Mouse (Mus musculus): Measurements from ENCODE around the gene Trim8. TPM values are rescaled to one million over a fixed set of nuclear protein-coding genes. Genes with fewer than 3 reads are reported as not detected.

Gene Trim8
- total RNA-seq, 1 experiment from 2014 or later, result 50.9 TPM

GRCm38 (mm10) chr19:46558009-46558408, 56.5 kb downstream of the Trim8 start:
- DNase-seq, result no peak

DNA sequence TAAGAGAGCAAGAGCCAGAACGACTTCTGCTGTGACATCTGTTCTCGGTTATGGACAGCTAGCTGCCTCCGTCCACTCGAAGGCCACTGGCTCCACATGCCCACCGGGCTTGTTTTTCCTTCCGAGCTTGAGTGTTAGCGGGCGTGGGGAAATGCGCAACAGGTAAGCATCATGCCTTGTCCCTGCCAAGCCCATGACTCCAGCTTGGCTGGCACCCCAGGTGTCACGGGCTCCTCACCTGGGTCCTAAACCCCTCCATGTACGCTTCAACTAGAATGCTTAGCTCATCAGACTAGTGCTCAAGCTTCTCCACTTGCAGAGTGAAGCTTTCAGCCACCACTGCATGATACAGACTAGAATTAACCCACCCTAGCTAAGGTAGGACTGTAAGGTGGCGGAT, 57.1 kb downstream of the Trim8 start:
- no peak for DNase-seq

DNA sequence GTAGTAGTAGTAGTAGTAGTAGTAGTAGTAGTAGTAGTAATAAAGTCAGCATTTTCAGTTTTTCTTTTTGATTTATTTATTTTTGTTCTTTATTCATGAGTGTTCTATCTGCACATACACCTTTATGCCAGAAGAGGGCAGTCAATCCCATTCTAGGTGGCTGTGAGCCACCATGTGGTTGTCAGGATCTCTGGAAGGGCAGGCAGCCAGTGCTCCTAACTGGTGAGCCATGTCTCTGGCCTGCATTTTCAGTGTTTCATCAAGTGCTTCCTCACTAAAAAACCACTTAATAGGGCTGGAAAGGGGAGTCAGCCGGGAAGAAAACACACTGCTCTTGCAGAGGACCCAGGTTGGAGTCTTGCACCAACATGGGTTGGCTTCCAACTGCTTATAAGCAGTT, 60.6 kb downstream of the Trim8 start:
- DNase-seq, result peak; percentile 56

DNA sequence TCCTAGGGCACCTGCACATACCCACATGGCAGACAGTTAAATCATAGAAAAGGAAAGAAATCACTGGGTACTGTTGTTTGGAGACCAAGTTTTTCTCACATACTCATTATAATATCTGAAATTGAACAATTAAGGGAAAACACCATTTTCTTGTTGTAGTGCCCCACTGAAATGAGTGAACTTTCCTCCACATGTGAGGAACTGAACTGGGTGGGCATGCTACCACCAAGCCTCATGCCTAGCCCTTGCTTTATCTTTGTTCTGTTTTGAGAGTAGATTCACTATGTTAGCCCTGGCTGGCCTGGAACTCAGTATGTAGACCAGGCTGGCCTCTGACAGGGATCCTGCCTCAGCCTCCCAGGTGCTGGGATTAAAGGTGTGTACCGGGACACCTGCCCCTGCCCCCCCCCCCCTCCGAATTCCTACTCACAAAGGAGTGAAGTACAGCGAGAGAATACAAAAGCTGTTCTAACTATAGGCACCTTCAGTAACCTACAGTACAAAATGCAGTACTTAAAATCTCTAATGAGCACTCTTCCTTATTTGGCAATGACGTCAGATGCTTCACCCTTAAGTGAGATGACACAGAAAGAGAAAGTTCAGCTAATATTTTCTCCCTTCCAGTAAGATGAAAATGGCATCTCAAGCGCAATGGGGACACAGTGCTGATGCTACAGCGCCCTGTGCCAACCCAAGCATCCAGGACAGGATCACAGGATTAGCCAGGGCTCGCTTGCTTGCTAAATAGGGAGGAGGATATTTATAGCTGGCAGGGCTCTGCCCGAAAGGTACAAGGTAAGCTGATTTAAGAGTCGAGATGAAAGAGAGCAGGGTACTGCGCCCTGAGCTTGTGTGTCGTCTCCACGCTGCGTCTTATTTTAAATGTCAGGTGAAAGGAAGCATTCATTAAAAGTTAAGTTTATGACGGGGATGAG, 61.3 kb downstream of the Trim8 start:
- DNase-seq, result no peak

DNA sequence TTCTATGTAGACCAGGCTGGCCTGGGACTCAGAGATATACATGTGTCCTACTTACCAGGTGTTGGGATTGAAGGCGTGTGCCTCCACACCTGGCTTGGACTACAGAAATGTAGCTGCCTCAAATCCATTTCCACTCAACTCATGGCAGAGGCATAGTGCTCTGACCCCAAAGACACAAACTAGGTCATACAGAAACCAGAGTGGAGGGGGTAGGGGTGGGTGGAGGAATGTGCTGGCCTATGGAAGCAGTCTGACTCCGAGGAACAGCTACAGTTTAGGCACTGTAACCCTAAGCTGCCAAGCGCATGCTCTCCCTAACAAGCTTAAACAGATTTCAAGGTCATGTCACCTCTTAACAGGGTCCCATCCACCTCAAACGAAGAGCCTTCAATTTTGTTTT, 62.1 kb downstream of the Trim8 start:
- DNase-seq, result no peak

- no peak for DNase-seq
Measured at GRCm38 (mm10) chr19:46564043-46564462, 62.6 kb downstream of the Trim8 start.

Other genes with a start within 250 kb of the Trim8 start
- gene Nfkb2, start 197.4 kb upstream of the Trim8 start, total RNA-seq (2021), result 42.4 and 44.3 TPM in 2 replicates
- 8.6 and 12.7 TPM in 2 replicates for gene Psd, start 174.5 kb upstream of the Trim8 start, total RNA-seq (2021)
- gene Fbxl15, start 173.5 kb upstream of the Trim8 start, total RNA-seq (2021), result 9.8 and 13.4 TPM in 2 replicates
- 64.1 and 81.8 TPM in 2 replicates for gene Cuedc2, start 163.0 kb upstream of the Trim8 start, total RNA-seq (2021)
- 6.3 and 8.8 TPM in 2 replicates for gene Mfsd13a, start 160.6 kb upstream of the Trim8 start, total RNA-seq (2021)
- 1.2 TPM in 1 of 2 replicates, not detected in the other for gene 2310034G01Rik, start 151.4 kb upstream of the Trim8 start, total RNA-seq (2021)
- 107 and 113 TPM in 2 replicates for gene Actr1a, start 106.0 kb upstream of the Trim8 start, total RNA-seq (2021)
- gene Sufu, start 104.8 kb upstream of the Trim8 start, total RNA-seq (2021), result 20.3 and 27.1 TPM in 2 replicates
- gene Arl3, start 71.5 kb downstream of the Trim8 start, total RNA-seq (2021), result 50.3 and 61.0 TPM in 2 replicates
- gene Sfxn2, start 71.7 kb downstream of the Trim8 start, total RNA-seq (2021), result 8.0 and 12.7 TPM in 2 replicates
- gene Wbp1l, start 97.4 kb downstream of the Trim8 start, total RNA-seq (2021), result 154 and 189 TPM in 2 replicates
- gene Cyp17a1, start 171.5 kb downstream of the Trim8 start, total RNA-seq (2021), result 1.2 and 1.9 TPM in 2 replicates
- 14.4 and 18.0 TPM in 2 replicates for gene Borcs7, start 188.2 kb downstream of the Trim8 start, total RNA-seq (2021)
- 86.5 and 93.0 TPM in 2 replicates for gene As3mt, start 205.8 kb downstream of the Trim8 start, total RNA-seq (2021)

All from adrenal gland, postnatal 25 days (tissue).